Mouse (Mus musculus): Measurements from ENCODE around the gene Tenm4. TPM values are rescaled to one million over a fixed set of nuclear protein-coding genes. Genes with fewer than 3 reads are reported as not detected.

Gene Tenm4
- polyA plus RNA-seq, 1 experiment from 2014 or later, result 4.6 TPM

GRCm38 (mm10) chr7:96390034-96390670, 219.1 kb downstream of the Tenm4 start:
- Histone ChIP-seq H3K9me3 (ENCODE audit: control insufficient read depth) (no peaks in the 10 kb centered on the region), H3K4me1 (replicated peaks; ENCODE audit: control insufficient read depth, insufficient read depth, low read length) (no peaks in the 10 kb centered on the region), H3K27ac (ENCODE audit: low read depth, low read length) (no peak overlapping the region), H3K4me3 (ENCODE audit: low read depth, low read length) (no peak overlapping the region), H3K27me3 (replicated peaks; ENCODE audit: control insufficient read depth, insufficient read depth, low read length) (no peaks in the 10 kb centered on the region), H3K9ac (ENCODE audit: low read depth, low read length) (no peak overlapping the region), H3K4me2 (replicated peaks; ENCODE audit: low read depth) (no peak overlapping the region), H3K36me3 (ENCODE audit: control insufficient read depth, insufficient read depth) (no peaks in the 10 kb centered on the region)
- TF ChIP-seq CTCF (IDR thresholded peaks at IDR 0.05; ENCODE audit: low read depth), result no peak
- WGBS, result 66% methylated on average over 6 of the region's 6 CpGs
- no peak for ATAC-seq

DNA sequence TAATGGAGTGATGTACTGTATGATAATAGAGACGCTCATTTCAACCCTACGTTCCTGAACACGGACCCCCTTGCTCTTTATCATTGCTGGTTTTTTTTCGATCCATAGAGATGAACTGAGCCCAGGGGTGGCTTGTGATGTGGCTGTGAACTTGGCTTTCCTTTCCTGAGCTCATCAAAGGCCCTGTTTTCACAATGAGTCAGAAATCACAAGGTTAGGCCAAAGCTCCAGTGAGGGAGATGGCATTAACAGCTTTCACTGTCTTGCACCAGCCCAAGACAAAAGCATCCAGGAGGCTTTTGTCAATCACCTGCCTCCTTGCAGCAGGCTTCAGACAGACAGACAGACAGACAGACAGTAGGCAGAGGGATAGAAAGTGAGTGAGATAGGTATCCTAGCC, 219.8 kb downstream of the Tenm4 start:
- no peak for TF ChIP-seq CTCF (IDR thresholded peaks at IDR 0.05; ENCODE audit: low read depth)
- H3K27ac ChIP-seq (ENCODE audit: low read depth, low read length), result no peak overlapping the region
- H3K9me3 ChIP-seq (ENCODE audit: control insufficient read depth), result no peaks in the 10 kb centered on the region
- no peaks in the 10 kb centered on the region for H3K4me1 ChIP-seq (replicated peaks; ENCODE audit: control insufficient read depth, insufficient read depth, low read length)
- H3K36me3 ChIP-seq (ENCODE audit: control insufficient read depth, insufficient read depth), result no peaks in the 10 kb centered on the region
- H3K4me3 ChIP-seq (ENCODE audit: low read depth, low read length), result no peak overlapping the region
- H3K27me3 ChIP-seq (replicated peaks; ENCODE audit: control insufficient read depth, insufficient read depth, low read length), result no peaks in the 10 kb centered on the region
- no peak for ATAC-seq
- 94% methylated on average over 4 of the region's 4 CpGs for WGBS
- no peak overlapping the region for H3K9ac ChIP-seq (ENCODE audit: low read depth, low read length)
- no peak overlapping the region for H3K4me2 ChIP-seq (replicated peaks; ENCODE audit: low read depth)

- Histone ChIP-seq H3K27ac (ENCODE audit: low read depth, low read length) (no peak overlapping the region), H3K27me3 (replicated peaks; ENCODE audit: control insufficient read depth, insufficient read depth, low read length) (no peaks in the 10 kb centered on the region)
- no peak for TF ChIP-seq CTCF (IDR thresholded peaks at IDR 0.05; ENCODE audit: low read depth)
Measured at GRCm38 (mm10) chr7:96391797-96392472, 220.9 kb downstream of the Tenm4 start.

GRCm38 (mm10) chr7:96392600-96392999, 221.6 kb downstream of the Tenm4 start:
- no peak for ATAC-seq
- H3K4me1 ChIP-seq (replicated peaks; ENCODE audit: control insufficient read depth, insufficient read depth, low read length), result no peaks in the 10 kb centered on the region
- no peak for TF ChIP-seq CTCF (IDR thresholded peaks at IDR 0.05; ENCODE audit: low read depth)
- H3K27ac ChIP-seq (ENCODE audit: low read depth, low read length), result no peak overlapping the region
- no peak overlapping the region for H3K9ac ChIP-seq (ENCODE audit: low read depth, low read length)
- no peak overlapping the region for H3K4me3 ChIP-seq (ENCODE audit: low read depth, low read length)
- WGBS, result 98% methylated on average over 2 of the region's 2 CpGs
- no peaks in the 10 kb centered on the region for H3K9me3 ChIP-seq (ENCODE audit: control insufficient read depth)
- no peaks in the 10 kb centered on the region for H3K27me3 ChIP-seq (replicated peaks; ENCODE audit: control insufficient read depth, insufficient read depth, low read length)
- H3K36me3 ChIP-seq (ENCODE audit: control insufficient read depth, insufficient read depth), result no peaks in the 10 kb centered on the region
- H3K4me2 ChIP-seq (replicated peaks; ENCODE audit: low read depth), result no peak overlapping the region

More at GRCm38 (mm10) chr7:96391797-96392472, 220.9 kb downstream of the Tenm4 start:
- 83% methylated on average over 6 of the region's 6 CpGs for WGBS
- no peak overlapping the region for H3K9ac ChIP-seq (ENCODE audit: low read depth, low read length)
- no peak overlapping the region for H3K4me3 ChIP-seq (ENCODE audit: low read depth, low read length)
- ATAC-seq, result no peak
- no peak overlapping the region for H3K4me2 ChIP-seq (replicated peaks; ENCODE audit: low read depth)
- H3K4me1 ChIP-seq (replicated peaks; ENCODE audit: control insufficient read depth, insufficient read depth, low read length), result no peaks in the 10 kb centered on the region
- no peaks in the 10 kb centered on the region for H3K9me3 ChIP-seq (ENCODE audit: control insufficient read depth)
- no peaks in the 10 kb centered on the region for H3K36me3 ChIP-seq (ENCODE audit: control insufficient read depth, insufficient read depth)

DNA sequence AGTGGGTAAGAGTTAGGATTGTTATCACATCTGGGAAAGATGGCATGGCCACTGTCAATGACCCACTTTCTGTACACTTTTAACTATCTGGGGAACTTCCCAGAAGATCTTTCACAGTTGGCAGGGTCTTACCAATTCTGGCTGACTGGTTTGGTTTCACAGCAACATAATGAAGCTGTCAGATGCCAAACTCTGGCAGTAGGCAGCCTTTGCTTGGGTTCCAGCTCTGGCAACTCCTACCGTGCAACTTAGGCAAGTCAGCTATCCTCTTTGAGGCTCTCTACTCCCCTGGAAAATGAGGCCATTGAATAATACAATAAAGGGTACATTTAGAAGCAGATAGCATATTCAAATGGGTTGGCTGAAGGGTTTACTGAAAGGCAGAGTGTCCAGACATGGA, 226.9 kb downstream of the Tenm4 start:
- Histone ChIP-seq H3K9me3 (ENCODE audit: control insufficient read depth) (no peaks in the 10 kb centered on the region), H3K36me3 (ENCODE audit: control insufficient read depth, insufficient read depth) (no peaks in the 10 kb centered on the region), H3K27ac (ENCODE audit: low read depth, low read length) (no peak overlapping the region), H3K27me3 (replicated peaks; ENCODE audit: control insufficient read depth, insufficient read depth, low read length) (no peaks in the 10 kb centered on the region), H3K4me1 (replicated peaks; ENCODE audit: control insufficient read depth, insufficient read depth, low read length) (no peaks in the 10 kb centered on the region), H3K9ac (ENCODE audit: low read depth, low read length) (no peak overlapping the region), H3K4me2 (replicated peaks; ENCODE audit: low read depth) (no peak overlapping the region), H3K4me3 (ENCODE audit: low read depth, low read length) (no peak overlapping the region)
- WGBS, result 93% methylated on average over 1 of the region's 1 CpGs
- TF ChIP-seq CTCF (IDR thresholded peaks at IDR 0.05; ENCODE audit: low read depth), result no peak
- no peak for ATAC-seq

GRCm38 (mm10) chr7:96400411-96400810, 229.4 kb downstream of the Tenm4 start:
- no peak overlapping the region for H3K4me2 ChIP-seq (replicated peaks; ENCODE audit: low read depth)
- no peak overlapping the region for H3K9ac ChIP-seq (ENCODE audit: low read depth, low read length)
- no peaks in the 10 kb centered on the region for H3K27me3 ChIP-seq (replicated peaks; ENCODE audit: control insufficient read depth, insufficient read depth, low read length)
- ATAC-seq, result no peak
- H3K36me3 ChIP-seq (ENCODE audit: control insufficient read depth, insufficient read depth), result no peaks in the 10 kb centered on the region
- 67% methylated on average over 11 of the region's 11 CpGs for WGBS
- no peaks in the 10 kb centered on the region for H3K9me3 ChIP-seq (ENCODE audit: control insufficient read depth)
- no peak overlapping the region for H3K27ac ChIP-seq (ENCODE audit: low read depth, low read length)
- H3K4me1 ChIP-seq (replicated peaks; ENCODE audit: control insufficient read depth, insufficient read depth, low read length), result no peaks in the 10 kb centered on the region
- H3K4me3 ChIP-seq (ENCODE audit: low read depth, low read length), result no peak overlapping the region
- TF ChIP-seq CTCF (IDR thresholded peaks at IDR 0.05; ENCODE audit: low read depth), result no peak
